Mouse (Mus musculus): ENCODE data around the gene Faf2. TPM values are rescaled to one million over a fixed set of nuclear protein-coding genes. Genes with fewer than 3 reads are reported as not detected.

The Faf2 gene
- polyA plus RNA-seq (2012; fragmentation: generic; extraction: Trizol) = 30.3 TPM

DNA sequence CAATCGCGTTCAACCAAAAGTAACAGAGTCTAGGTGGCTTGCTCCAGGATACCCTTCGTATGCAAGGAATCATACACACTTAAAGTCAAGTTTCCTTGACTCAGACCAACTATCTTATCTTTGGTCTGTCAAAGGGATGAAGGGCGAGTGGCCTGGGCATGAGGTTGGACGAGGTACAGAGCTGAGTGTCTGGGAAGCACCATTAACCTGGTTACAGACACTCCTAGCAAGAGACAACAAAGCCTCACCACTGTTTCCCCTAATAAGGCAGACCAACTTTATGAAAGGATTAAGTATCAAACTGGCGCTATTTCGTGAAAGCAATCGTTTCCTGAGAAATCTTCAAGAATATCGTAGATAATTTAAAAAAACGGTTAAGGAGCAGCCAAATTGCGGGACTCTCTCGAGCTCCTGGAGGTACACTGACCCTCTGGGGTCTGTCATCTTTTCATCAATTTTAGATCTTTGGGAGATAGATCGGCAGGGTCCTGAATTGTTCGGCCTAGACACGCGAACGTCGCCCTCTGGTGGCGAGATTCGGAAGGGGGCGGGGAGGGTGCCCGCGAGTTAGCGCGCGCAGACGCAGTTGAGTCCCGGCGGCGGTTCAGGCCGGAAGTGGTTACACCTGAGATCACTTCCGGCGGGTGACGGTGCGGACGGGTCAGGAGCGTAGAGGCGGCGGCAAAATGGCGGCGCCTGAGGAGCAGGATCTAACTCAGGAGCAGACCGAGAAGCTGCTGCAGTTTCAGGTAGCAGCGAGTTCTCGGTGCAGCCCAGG, at the start of gene Faf2:
Faf2 (plus strand) TSS at position 630 of the 778 bp plus-strand sequence.
- peak; percentile 86 for TF ChIP-seq POLR2AphosphoS2 (IDR thresholded peaks at IDR 0.05; ENCODE audit: insufficient read length, low read depth)
- TF ChIP-seq POLR2A (IDR thresholded peaks at IDR 0.05; ENCODE audit: insufficient read length, low read depth) = peak; percentile 84
- no peak for TF ChIP-seq SRF (IDR thresholded peaks at IDR 0.05; ENCODE audit: control insufficient read depth, insufficient read length, low read depth)
- TF ChIP-seq MYOD1 (IDR thresholded peaks at IDR 0.05; ENCODE audit: control insufficient read depth in 1 of 3, insufficient read length in 2 of 3, low read depth in 2 of 3) = no peak
- TF ChIP-seq CEBPB (IDR thresholded peaks at IDR 0.05; ENCODE audit: insufficient read depth, poor library complexity, severe bottlenecking) = no peak
- TF ChIP-seq MAX (IDR thresholded peaks at IDR 0.05; ENCODE audit: low read depth) = no peak
- no peak for TF ChIP-seq E2F4 (IDR thresholded peaks at IDR 0.05; ENCODE audit: insufficient read depth)
- no peak for TF ChIP-seq REST (IDR thresholded peaks at IDR 0.05; ENCODE audit: insufficient read depth, insufficient read length)
- no peak for TF ChIP-seq USF1 (IDR thresholded peaks at IDR 0.05; ENCODE audit: low read depth)
- peak in 1 of 3 experiments; percentile 4 for TF ChIP-seq MYOG (IDR thresholded peaks at IDR 0.05; ENCODE audit: control insufficient read depth in 1 of 3, insufficient read depth in 1 of 3, insufficient read length in 2 of 3, low read depth in 2 of 3)
- no peak for TF ChIP-seq TCF12 (IDR thresholded peaks at IDR 0.05; ENCODE audit: insufficient read depth, poor library complexity, severe bottlenecking)

GRCm38 (mm10) chr13:54572621-54573020, 49.0 kb upstream of the Faf2 start:
- peak overlapping the region; percentile 37 for H3K4me2 ChIP-seq (ENCODE audit: low read depth)
- H3K4me3 ChIP-seq = no peak overlapping the region
- no peaks in the 10 kb centered on the region for H3K27me3 ChIP-seq (ENCODE audit: control insufficient read depth, insufficient read depth, insufficient read length)
- no peak overlapping the region for H3ac ChIP-seq (ENCODE audit: control insufficient read depth, insufficient read length)
- no peaks in the 10 kb centered on the region for H3K36me3 ChIP-seq (ENCODE audit: control insufficient read depth, insufficient read depth)
- no peak for TF ChIP-seq E2F4 (IDR thresholded peaks at IDR 0.05; ENCODE audit: insufficient read depth)
- TF ChIP-seq CEBPB (IDR thresholded peaks at IDR 0.05; ENCODE audit: insufficient read depth, poor library complexity, severe bottlenecking) = no peak
- TF ChIP-seq REST (IDR thresholded peaks at IDR 0.05; ENCODE audit: insufficient read depth, insufficient read length) = no peak
- no peak for TF ChIP-seq SRF (IDR thresholded peaks at IDR 0.05; ENCODE audit: control insufficient read depth, insufficient read length, low read depth)
- TF ChIP-seq MYOD1 (IDR thresholded peaks at IDR 0.05; ENCODE audit: control insufficient read depth in 1 of 3, insufficient read length in 2 of 3, low read depth in 2 of 3) = no peak
- TF ChIP-seq USF1 (IDR thresholded peaks at IDR 0.05; ENCODE audit: low read depth) = no peak
- TF ChIP-seq TCF12 (IDR thresholded peaks at IDR 0.05; ENCODE audit: insufficient read depth, poor library complexity, severe bottlenecking) = no peak
- TF ChIP-seq MAX (IDR thresholded peaks at IDR 0.05; ENCODE audit: low read depth) = no peak
- TF ChIP-seq POLR2AphosphoS2 (IDR thresholded peaks at IDR 0.05; ENCODE audit: insufficient read length, low read depth) = no peak
- no peak for TF ChIP-seq MYOG (IDR thresholded peaks at IDR 0.05; ENCODE audit: control insufficient read depth in 1 of 3, insufficient read depth in 1 of 3, insufficient read length in 2 of 3, low read depth in 2 of 3)
- no peak for TF ChIP-seq POLR2A (IDR thresholded peaks at IDR 0.05; ENCODE audit: insufficient read length, low read depth)
- no peak for TF ChIP-seq TCF3 (IDR thresholded peaks at IDR 0.05; ENCODE audit: insufficient read length, low read depth)
- H3K79me2 ChIP-seq (ENCODE audit: control insufficient read depth, insufficient read depth) = peaks cover 14% of the 10 kb centered on the region

More for the DNA sequence above, at the start of gene Faf2:
- H3ac ChIP-seq (ENCODE audit: control insufficient read depth, insufficient read length) = peak within 1 kb of the TSS; percentile 39
- peak within 1 kb of the TSS; percentile 81 for H3K4me2 ChIP-seq (ENCODE audit: low read depth)
- no peaks in the 10 kb centered on the region for H3K27me3 ChIP-seq (ENCODE audit: control insufficient read depth, insufficient read depth, insufficient read length)
- H3K4me3 ChIP-seq = peak within 1 kb of the TSS; percentile 98
- no peaks in the 10 kb centered on the region for H3K36me3 ChIP-seq (ENCODE audit: control insufficient read depth, insufficient read depth)
- peaks cover 46% of the 10 kb centered on the region for H3K79me2 ChIP-seq (ENCODE audit: control insufficient read depth, insufficient read depth)

DNA sequence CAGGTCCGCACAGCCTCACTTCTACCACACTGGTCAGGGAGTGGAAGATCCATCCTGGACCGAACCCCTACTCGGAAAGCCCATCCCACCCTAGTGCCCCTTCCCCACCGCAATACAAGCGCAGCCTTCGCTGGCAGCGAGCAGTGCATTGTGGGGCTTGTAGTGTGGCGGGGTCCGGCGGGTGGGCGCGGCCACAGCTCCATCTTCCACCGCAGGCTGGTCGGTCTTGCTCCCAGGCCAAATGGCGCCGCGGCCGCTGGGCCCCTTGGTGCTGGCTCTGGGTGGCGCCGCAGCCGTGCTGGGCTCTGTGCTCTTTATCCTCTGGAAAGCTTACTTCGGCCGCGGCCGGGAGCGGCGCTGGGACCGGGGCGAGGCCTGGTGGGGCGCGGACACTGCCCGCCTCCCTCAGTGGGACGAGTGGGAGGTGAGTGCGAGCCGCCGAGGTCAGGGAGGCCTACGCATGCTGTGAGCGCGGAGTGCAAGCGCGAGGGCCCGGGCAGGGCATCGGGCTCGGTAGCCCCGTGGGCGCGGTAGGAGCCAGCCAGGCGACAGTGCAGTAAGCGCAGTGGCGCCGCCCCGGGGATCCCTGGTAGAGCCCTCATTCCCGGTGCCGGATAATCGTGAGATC, 46.6 kb upstream of the Faf2 start, which contains the start of gene Arl10:
Arl10 (plus strand) TSS at position 162 of the 628 bp plus-strand sequence.
- peak within 1 kb of the TSS; percentile 51 for H3K4me3 ChIP-seq
- H3ac ChIP-seq (ENCODE audit: control insufficient read depth, insufficient read length) = peak within 1 kb of the TSS; percentile 62
- H3K27me3 ChIP-seq (ENCODE audit: control insufficient read depth, insufficient read depth, insufficient read length) = no peaks in the 10 kb centered on the region
- H3K36me3 ChIP-seq (ENCODE audit: control insufficient read depth, insufficient read depth) = no peaks in the 10 kb centered on the region
- peak within 1 kb of the TSS; percentile 94 for H3K4me2 ChIP-seq (ENCODE audit: low read depth)
- TF ChIP-seq TCF12 (IDR thresholded peaks at IDR 0.05; ENCODE audit: insufficient read depth, poor library complexity, severe bottlenecking) (no peak), POLR2A (IDR thresholded peaks at IDR 0.05; ENCODE audit: insufficient read length, low read depth) (peak; percentile 75), TCF3 (IDR thresholded peaks at IDR 0.05; ENCODE audit: insufficient read length, low read depth) (no peak), MYOD1 (IDR thresholded peaks at IDR 0.05; ENCODE audit: control insufficient read depth in 1 of 3, insufficient read length in 2 of 3, low read depth in 2 of 3) (no peak), MYOG (IDR thresholded peaks at IDR 0.05; ENCODE audit: control insufficient read depth in 1 of 3, insufficient read depth in 1 of 3, insufficient read length in 2 of 3, low read depth in 2 of 3) (no peak), USF1 (IDR thresholded peaks at IDR 0.05; ENCODE audit: low read depth) (no peak), POLR2AphosphoS2 (IDR thresholded peaks at IDR 0.05; ENCODE audit: insufficient read length, low read depth) (peak; percentile 44), CEBPB (IDR thresholded peaks at IDR 0.05; ENCODE audit: insufficient read depth, poor library complexity, severe bottlenecking) (no peak), SRF (IDR thresholded peaks at IDR 0.05; ENCODE audit: control insufficient read depth, insufficient read length, low read depth) (no peak), REST (IDR thresholded peaks at IDR 0.05; ENCODE audit: insufficient read depth, insufficient read length) (no peak), E2F4 (IDR thresholded peaks at IDR 0.05; ENCODE audit: insufficient read depth) (no peak)
- peaks cover 14% of the 10 kb centered on the region for H3K79me2 ChIP-seq (ENCODE audit: control insufficient read depth, insufficient read depth)

GRCm38 (mm10) chr13:54575489-54575888, 46.1 kb upstream of the Faf2 start:
- Histone ChIP-seq H3K36me3 (ENCODE audit: control insufficient read depth, insufficient read depth) (no peaks in the 10 kb centered on the region), H3K27me3 (ENCODE audit: control insufficient read depth, insufficient read depth, insufficient read length) (no peaks in the 10 kb centered on the region), H3K4me2 (ENCODE audit: low read depth) (peak overlapping the region; percentile 94), H3ac (ENCODE audit: control insufficient read depth, insufficient read length) (peak overlapping the region; percentile 62), H3K4me3 (peak overlapping the region; percentile 51), H3K79me2 (ENCODE audit: control insufficient read depth, insufficient read depth) (peaks cover 14% of the 10 kb centered on the region)
- TF ChIP-seq CEBPB (IDR thresholded peaks at IDR 0.05; ENCODE audit: insufficient read depth, poor library complexity, severe bottlenecking) (no peak), USF1 (IDR thresholded peaks at IDR 0.05; ENCODE audit: low read depth) (no peak), POLR2A (IDR thresholded peaks at IDR 0.05; ENCODE audit: insufficient read length, low read depth) (no peak), MYOG (IDR thresholded peaks at IDR 0.05; ENCODE audit: control insufficient read depth in 1 of 3, insufficient read depth in 1 of 3, insufficient read length in 2 of 3, low read depth in 2 of 3) (no peak), E2F4 (IDR thresholded peaks at IDR 0.05; ENCODE audit: insufficient read depth) (no peak), TCF3 (IDR thresholded peaks at IDR 0.05; ENCODE audit: insufficient read length, low read depth) (no peak), REST (IDR thresholded peaks at IDR 0.05; ENCODE audit: insufficient read depth, insufficient read length) (no peak), MYOD1 (IDR thresholded peaks at IDR 0.05; ENCODE audit: control insufficient read depth in 1 of 3, insufficient read length in 2 of 3, low read depth in 2 of 3) (no peak), TCF12 (IDR thresholded peaks at IDR 0.05; ENCODE audit: insufficient read depth, poor library complexity, severe bottlenecking) (no peak), POLR2AphosphoS2 (IDR thresholded peaks at IDR 0.05; ENCODE audit: insufficient read length, low read depth) (no peak), MAX (IDR thresholded peaks at IDR 0.05; ENCODE audit: low read depth) (no peak), SRF (IDR thresholded peaks at IDR 0.05; ENCODE audit: control insufficient read depth, insufficient read length, low read depth) (no peak)
